Mouse (Mus musculus) embryonic facial prominence, embryonic 14.5 days (tissue): Measurements from ENCODE around the gene Ins1. TPM values are rescaled to one million over a fixed set of nuclear protein-coding genes. Genes with fewer than 3 reads are reported as not detected.

Source experiments
- ATAC-seq: fragments of 200-750 bp; cut with Nextera tagmentation; 2 replicates; pipeline ENCODE4 v1.8.0; 2017; ENCODE audit warnings: low read depth, moderate number of reproducible peaks, moderate TSS enrichment
- DNase-seq: peaks from one replicate; pipeline ENCODE4 v3.0.0-alpha.2; 2015; ENCODE audit warnings: low spot score
- H3K27ac ChIP-seq: fragments of 300-500 bp; sonication (generic); replicated peaks from 2 replicates; pipeline ENCODE4 v1.5.1; 2014; ENCODE audit warnings: low read depth, mild to moderate bottlenecking, low read length, moderate library complexity
- H3K27me3 ChIP-seq: fragments of 300-500 bp; sonication (generic); replicated peaks from 2 replicates; pipeline ENCODE4 v1.6.1; 2014; ENCODE audit warnings: low read length; ENCODE audit not compliant: control insufficient read depth, insufficient read depth
- H3K36me3 ChIP-seq: fragments of 300-500 bp; sonication (generic); 2 replicates; pipeline ENCODE4 v1.6.1; 2014; ENCODE audit warnings: low read length, mixed read lengths; ENCODE audit not compliant: control insufficient read depth, insufficient read depth
- H3K4me1 ChIP-seq: fragments of 300-500 bp; sonication (generic); 2 replicates; pipeline ENCODE4 v1.6.1; 2014; ENCODE audit warnings: antibody characterized with exemption, low read length; ENCODE audit not compliant: control insufficient read depth, insufficient read depth
- H3K4me2 ChIP-seq: fragments of 300-500 bp; sonication (generic); 2 replicates; pipeline ENCODE4 v1.6.1; 2014; ENCODE audit warnings: low read depth, mild to moderate bottlenecking, low read length, moderate library complexity, mixed read lengths
- H3K4me3 ChIP-seq: fragments of 300-500 bp; sonication (generic); 2 replicates; pipeline ENCODE4 v1.5.1; 2014; ENCODE audit warnings: low read depth, mild to moderate bottlenecking, low read length
- H3K9ac ChIP-seq: fragments of 300-500 bp; sonication (generic); 2 replicates; pipeline ENCODE4 v1.6.1; 2014; ENCODE audit warnings: low read depth, mild to moderate bottlenecking, low read length, moderate library complexity, mixed read lengths
- H3K9me3 ChIP-seq: fragments of 300-500 bp; sonication (generic); 2 replicates; pipeline ENCODE4 v1.6.1; 2016; ENCODE audit warnings: low read length; ENCODE audit not compliant: control insufficient read depth
- polyA plus RNA-seq: library from polyadenylated mRNA; unstranded; fragments of >200 nt; fragmentation: Nextera tagmentation; extraction: Ambion mirVana; gene quantifications from 2 replicates; pipeline ENCODE4 v1.2.1, GENCODE M21; 2014

Ins1 gene
- polyA plus RNA-seq = not detected in 2 replicates

DNA sequence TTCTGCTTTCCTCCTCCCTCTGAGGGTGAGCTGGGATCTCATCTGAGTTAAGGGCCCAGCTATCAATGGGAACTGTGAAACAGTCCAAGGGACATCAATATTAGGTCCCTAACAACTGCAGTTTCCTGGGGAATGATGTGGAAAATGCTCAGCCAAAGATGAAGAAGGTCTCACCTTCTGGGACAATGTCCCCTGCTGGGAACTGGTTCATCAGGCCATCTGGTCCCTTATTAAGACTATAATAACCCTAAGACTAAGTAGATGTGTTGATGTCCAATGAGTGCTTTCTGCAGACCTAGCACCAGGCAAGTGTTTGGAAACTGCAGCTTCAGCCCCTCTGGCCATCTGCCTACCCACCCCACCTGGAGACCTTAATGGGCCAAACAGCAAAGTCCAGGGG lies at the start of gene Ins1:
Ins1 (plus strand) TSS at position 301 of the 400 bp plus-strand sequence.
- Histone ChIP-seq H3K4me1 (no peaks in the 10 kb centered on the region), H3K9me3 (no peaks in the 10 kb centered on the region), H3K27me3 (no peaks in the 10 kb centered on the region), H3K36me3 (no peaks in the 10 kb centered on the region), H3K27ac (no peak within 1 kb of the TSS), H3K4me3 (no peak within 1 kb of the TSS), H3K4me2 (no peak within 1 kb of the TSS), H3K9ac (no peak within 1 kb of the TSS)
- ATAC-seq (no peak), DNase-seq (no peak)
